Mouse (Mus musculus): ENCODE data around the gene Il1rapl1.

GRCm38 (mm10) chrX:87807717-87808116 is 307.7 kb downstream of the Il1rapl1 start:
- TF ChIP-seq EP300 (IDR thresholded peaks at IDR 0.05; ENCODE audit: insufficient read depth, low read depth, low read length) = no peak
- TF ChIP-seq POLR2A (IDR thresholded peaks at IDR 0.05; ENCODE audit: insufficient read depth, low read depth, low read length) = no peak
- no peak for TF ChIP-seq CTCF (IDR thresholded peaks at IDR 0.05)
